Mouse (Mus musculus): Measurements from ENCODE around the gene Jag2. TPM values are rescaled to one million over a fixed set of nuclear protein-coding genes. Genes with fewer than 3 reads are reported as not detected.

Gene Jag2
- total RNA-seq (2022): 10 to 100 TPM; 22.3 to 31.0 (median 26.7) TPM

GRCm38 (mm10) chr12:112929562-112930352 lies at the start of gene Jag2:
Gene Jag2, minus strand, starts transcription at chr12:112929776.
- peak; percentile 64 to 78 for DNase-seq (ENCODE audit: low spot score in 2 of 2)

GRCm38 (mm10) chr12:112977156-112977555 lies 47.6 kb upstream of the Jag2 start:
- DNase-seq (ENCODE audit: low spot score in 2 of 2): no peak

DNA sequence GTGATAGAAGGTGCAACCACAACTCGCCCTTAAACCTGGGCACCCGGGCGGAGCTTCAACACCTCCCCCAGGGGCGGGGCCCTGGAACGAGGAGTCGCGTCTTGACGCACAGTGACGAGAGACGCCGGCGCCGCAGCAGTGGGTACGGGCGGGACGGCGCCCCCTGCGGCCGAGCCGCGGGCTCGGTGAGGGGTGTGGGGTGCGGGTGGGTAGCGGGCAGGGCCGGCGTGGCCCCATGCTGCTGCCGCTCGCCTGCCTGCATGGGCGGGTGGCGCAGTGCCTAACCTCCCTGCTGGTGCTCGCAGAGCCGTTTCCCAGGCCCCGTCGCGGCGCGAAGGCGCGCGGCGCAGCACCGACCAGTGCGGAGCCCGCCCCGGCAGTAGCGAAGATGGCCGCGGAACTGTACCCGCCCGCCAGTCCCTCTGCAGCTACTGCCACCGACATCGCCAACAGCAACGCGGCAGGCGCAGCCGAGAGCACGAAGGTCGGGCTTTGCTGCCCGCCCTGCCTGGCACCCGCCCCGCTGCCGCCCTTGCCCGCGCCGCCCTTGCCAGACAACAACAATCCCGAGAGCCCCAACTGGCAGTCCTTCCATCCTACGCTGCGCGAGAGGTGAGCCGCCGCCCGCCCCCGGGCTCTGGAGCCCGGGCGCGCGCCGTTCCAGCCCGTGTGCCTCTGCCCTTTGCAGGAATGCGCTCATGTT lies 46.9 kb upstream of the Jag2 start, which contains the start of gene Btbd6:
Gene Btbd6 (plus strand): TSS at position 112 of the 703 bp plus-strand sequence.
- DNase-seq (ENCODE audit: low spot score in 2 of 2): peak; percentile 81

- DNase-seq (ENCODE audit: low spot score in 2 of 2): no peak
Measured at GRCm38 (mm10) chr12:112974736-112975135, 45.2 kb upstream of the Jag2 start.

DNA sequence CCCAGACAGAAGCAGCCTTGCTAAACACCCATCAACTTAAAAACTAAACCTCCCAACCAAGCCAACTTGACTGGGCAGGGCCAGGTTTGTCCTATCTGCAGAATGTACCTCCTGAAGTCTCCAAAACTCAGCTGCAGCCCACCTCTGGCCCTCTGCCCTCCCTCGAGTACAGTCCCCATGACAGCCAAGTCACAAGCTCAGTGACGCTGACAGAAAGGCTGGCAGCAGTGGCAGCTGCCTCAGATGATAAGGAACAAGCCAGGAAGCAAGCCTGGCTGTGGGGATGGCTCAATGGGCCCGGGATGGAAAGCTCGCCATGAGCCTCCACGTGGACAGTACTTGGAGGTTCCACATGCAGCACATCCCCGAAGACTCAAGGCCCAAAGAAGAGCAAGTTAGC lies 40.0 kb upstream of the Jag2 start:
- DNase-seq (ENCODE audit: low spot score in 2 of 2): no peak

- DNase-seq (ENCODE audit: low spot score in 2 of 2): no peak
Measured at GRCm38 (mm10) chr12:112968943-112969342, 39.4 kb upstream of the Jag2 start.

GRCm38 (mm10) chr12:112965783-112966182 lies 36.2 kb upstream of the Jag2 start:
- no peak for DNase-seq (ENCODE audit: low spot score in 2 of 2)

- DNase-seq (ENCODE audit: low spot score in 2 of 2): no peak
Measured at GRCm38 (mm10) chr12:112961872-112962271, 32.3 kb upstream of the Jag2 start.

GRCm38 (mm10) chr12:112961428-112961827 lies 31.9 kb upstream of the Jag2 start:
- DNase-seq (ENCODE audit: low spot score in 2 of 2): peak; percentile 51 to 76

- no peak for DNase-seq (ENCODE audit: low spot score in 2 of 2)
Measured at GRCm38 (mm10) chr12:112959421-112959820, 29.8 kb upstream of the Jag2 start.

DNA sequence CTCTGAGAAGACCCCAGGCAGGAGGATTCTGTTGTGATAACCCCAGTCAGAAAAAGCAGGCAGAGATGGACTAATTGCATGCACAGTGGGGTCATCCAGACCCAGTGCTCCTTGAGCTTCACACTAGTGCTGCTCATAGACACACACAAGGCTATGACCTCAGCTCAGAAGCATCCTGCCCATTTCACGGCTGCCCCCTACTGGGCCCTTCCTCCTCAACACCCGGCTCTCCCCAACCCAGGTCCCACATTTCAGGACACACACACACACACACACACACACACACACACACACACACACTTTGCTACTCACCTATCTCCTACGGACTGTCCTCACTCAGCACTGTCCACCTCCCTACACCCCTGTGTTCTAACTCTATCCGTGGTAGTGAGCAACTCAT lies 28.7 kb upstream of the Jag2 start:
- peak in 1 of 2 experiments; percentile 36 for DNase-seq (ENCODE audit: low spot score in 2 of 2)

GRCm38 (mm10) chr12:112955800-112956199 lies 26.2 kb upstream of the Jag2 start:
- peak; percentile 66 to 68 for DNase-seq (ENCODE audit: low spot score in 2 of 2)

DNA sequence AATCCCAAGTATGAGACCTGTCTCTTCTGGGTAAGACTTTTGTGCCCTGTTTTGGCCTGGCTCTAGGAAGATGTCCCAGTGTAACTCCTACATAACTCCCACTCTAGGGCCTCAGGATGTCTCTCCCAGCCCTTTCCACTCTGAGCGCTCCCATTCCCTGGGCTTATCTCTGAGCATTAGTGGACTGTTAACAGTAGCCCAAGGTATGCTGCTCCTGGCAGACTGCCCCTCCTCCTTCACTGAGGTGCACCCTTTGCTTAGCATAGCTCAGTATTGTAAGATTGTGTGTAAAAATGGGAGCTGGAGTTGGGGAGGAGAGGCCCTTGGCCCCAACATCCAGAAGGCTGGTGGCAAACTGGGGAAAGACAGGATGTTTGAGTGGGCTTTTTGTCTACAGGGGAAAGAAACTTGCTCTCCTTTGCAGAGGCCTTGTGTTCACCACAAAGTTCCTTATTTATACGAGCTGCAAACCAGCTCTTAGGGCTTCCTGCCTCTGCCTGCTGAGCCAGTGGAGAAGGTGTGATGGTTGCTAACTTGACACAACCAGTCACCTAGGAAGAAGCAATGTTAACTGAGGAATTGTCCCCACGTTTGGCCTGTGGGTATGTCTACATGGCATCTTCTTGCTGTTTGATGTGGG lies 23.5 kb upstream of the Jag2 start:
- no peak for DNase-seq (ENCODE audit: low spot score in 2 of 2)

GRCm38 (mm10) chr12:112952433-112952832 lies 22.9 kb upstream of the Jag2 start:
- DNase-seq (ENCODE audit: low spot score in 2 of 2): no peak

GRCm38 (mm10) chr12:112951150-112951842 lies 21.7 kb upstream of the Jag2 start:
- DNase-seq (ENCODE audit: low spot score in 2 of 2): no peak

GRCm38 (mm10) chr12:112950761-112951129 lies 21.2 kb upstream of the Jag2 start:
- no peak for DNase-seq (ENCODE audit: low spot score in 2 of 2)

DNA sequence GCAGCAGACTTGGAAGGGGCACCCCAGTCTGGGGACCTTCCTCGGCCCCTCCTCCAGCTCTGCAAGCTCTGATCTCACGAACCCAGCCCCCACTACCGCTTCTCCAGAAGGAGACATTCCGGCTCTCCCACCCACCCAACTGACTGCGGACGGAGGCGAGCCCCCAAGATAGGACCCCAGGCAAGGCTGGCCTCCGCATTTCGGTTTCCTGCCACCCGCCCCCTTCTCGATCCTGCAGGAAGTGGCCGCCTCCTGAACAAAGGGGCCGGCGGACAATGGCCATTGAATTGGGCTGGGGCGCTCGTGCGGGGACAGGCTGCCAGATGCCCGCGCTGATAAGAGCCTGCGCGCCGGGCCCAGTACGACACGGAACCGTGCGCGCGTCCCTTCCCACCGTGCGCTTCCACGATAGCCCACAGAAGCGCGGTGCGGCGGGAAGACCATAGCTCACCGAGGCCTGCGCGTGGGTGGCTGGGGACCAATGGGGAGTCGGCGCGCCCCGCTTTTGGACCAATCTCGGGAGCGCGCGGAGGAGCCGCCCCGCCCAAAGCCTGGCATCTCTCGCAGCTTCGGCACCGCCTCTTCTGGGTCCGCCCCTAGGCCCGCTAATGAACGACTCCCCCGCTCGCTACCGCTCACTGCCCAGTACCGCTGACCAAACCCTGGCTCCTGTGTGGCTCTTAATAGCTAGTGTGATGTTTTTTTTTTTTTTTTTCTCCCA lies 20.6 kb upstream of the Jag2 start:
- DNase-seq (ENCODE audit: low spot score in 2 of 2): peak; percentile 72 to 77

- DNase-seq (ENCODE audit: low spot score in 2 of 2): no peak
Measured at GRCm38 (mm10) chr12:112947307-112947706, 17.7 kb upstream of the Jag2 start.

DNA sequence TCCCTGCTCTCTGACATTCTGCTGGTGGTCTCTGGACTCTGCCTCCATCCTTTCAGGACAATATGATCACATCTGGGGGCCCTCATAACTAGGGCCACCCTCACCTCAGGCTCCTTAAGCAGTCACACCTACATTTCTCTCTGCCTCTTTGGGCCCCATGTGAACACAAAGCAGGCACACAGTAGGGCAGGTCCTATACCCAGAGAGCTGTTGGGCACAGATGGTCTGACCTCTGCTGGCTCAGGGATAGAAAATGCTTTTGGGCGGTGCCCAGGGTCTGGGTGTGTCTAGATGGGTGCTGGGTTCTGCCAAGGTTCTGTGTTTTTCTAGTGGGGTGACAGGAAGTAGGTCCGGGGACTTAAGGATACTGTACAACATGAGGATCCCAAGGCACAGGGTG lies 14.1 kb upstream of the Jag2 start:
- no peak for DNase-seq (ENCODE audit: low spot score in 2 of 2)

DNA sequence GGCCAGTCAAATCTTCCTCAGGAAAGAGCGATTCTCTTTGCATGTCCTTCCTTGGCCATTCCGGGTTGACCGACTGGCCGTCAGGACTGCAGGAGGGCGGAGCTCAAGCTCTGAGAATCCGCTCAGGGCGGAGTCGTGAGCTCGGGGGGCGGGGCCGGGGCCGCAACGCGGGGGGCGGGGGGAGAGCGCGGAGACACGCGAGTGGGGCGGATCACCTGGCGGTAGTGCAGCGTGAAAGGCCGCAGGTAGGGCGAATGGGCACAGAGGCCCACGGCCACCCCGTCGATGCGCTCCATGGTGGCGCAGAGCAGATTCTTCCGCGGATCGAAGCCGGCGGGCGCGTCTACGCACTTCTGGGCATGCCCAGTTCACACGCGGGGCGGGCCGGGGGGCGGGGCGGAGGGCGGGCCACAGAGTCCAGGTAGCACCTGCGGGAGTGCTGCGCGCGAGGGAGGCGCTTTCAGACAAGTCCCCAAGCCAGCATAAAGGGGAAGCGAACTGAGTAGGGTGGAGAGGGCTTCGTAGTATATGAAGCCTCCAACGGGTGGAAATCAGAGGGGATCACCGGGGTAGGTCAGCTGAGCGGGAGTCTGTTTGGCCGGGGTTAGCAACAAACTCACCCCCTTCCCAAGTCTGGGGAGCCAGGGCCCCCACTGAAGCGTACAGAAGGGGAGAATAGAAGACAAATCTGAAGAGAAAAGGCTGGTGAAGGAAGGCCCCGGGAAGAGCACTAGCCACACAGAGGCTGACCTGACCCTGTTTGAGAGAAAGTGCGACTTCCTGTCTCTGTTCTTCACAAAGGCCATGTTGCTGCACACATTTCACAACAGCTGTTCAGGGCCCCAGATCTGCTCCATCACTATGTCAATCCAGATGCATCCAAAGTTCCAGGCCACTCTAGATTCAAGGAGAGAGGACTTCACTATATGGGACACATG lies 12.5 kb upstream of the Jag2 start, which contains the start of gene Nudt14:
Gene Nudt14 (minus strand): TSS at position 349 of the 938 bp plus-strand sequence.
- DNase-seq (ENCODE audit: low spot score in 2 of 2): peak; percentile 62 to 65
